Mouse (Mus musculus) heart, postnatal 0 days (tissue): ENCODE results near the gene Plxna4.

ENCODE experiments used
- CTCF ChIP-seq: IDR thresholded peaks from 2 replicates; pipeline ENCODE4 v1.5.1; 2016; ENCODE audit warnings: antibody characterized with exemption, control low read depth, low read depth
- EP300 ChIP-seq: IDR thresholded peaks from 2 replicates; pipeline ENCODE4 v1.6.1; 2016; ENCODE audit warnings: antibody characterized with exemption, low read depth

DNA sequence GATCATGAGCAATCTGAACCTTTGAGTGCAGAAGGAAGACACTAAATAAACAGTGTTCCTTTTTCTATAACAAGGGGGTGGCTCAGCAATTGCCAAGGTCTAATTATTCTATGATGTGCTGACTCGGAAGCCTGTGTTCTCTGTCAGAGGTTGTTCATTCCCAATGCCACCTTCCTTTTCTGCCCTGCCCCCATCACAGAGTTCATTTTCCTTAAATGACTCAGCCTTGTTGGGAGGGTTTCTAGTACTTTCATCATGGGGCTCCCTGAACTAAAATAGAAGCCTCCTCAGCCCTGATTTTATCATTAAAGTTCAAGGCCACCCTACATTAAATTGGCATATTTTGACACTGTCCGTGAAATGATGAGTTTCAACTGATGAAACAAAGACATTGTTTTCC lies 242.0 kb downstream of the Plxna4 start:
- no peak for TF ChIP-seq CTCF
- no peak for TF ChIP-seq EP300
